Comparison of ENCODE assay signal across 7 mouse cellular contexts in genomic region chr13:51568911-51569684, GRCm38 (mm10). TPM values are rescaled to one million over a fixed set of nuclear protein-coding genes. Genes with fewer than 3 reads are reported as not detected.
DNase-seq lines count a peak whose midpoint lies in the region; ATAC-seq lines count a peak whose summit lies in the region.

Gene Shc3 (minus strand): TSS chr13:51569419.

- peak; percentile 97 for DNase-seq in brain, adult 2 months (ENCODE audit: low read depth, low spot score)
- peak; percentile 91 for DNase-seq in embryonic facial prominence, embryonic 11.5 days (ENCODE audit: low spot score)
- DNase-seq in heart, adult 8-10 months (ENCODE audit: low spot score) = peak; percentile 65
- DNase-seq in limb, embryonic 11.5 days (ENCODE audit: low spot score) = peak; percentile 78
- peak; percentile 65 for DNase-seq in testis, postnatal 14 days (ENCODE audit: low spot score)

- peak within 1 kb of the TSS; percentile 58; the same call in 1 of the 2 replicates for H3K27ac ChIP-seq in embryonic facial prominence, embryonic 11.5 days (replicated peaks; ENCODE audit: low read depth, low read length)
- H3K27ac ChIP-seq in kidney, embryonic 14.5 days (ENCODE audit: low read depth, low read length) = no peak within 1 kb of the TSS
- H3K27ac ChIP-seq in limb, embryonic 11.5 days (replicated peaks; ENCODE audit: low read depth, low read length) = no peak within 1 kb of the TSS
- peak within 1 kb of the TSS; percentile 87 for H3K27ac ChIP-seq in midbrain, embryonic 16.5 days (ENCODE audit: low read length)

- peak; percentile 84 for ATAC-seq in embryonic facial prominence, embryonic 11.5 days (replicated peaks; ENCODE audit: insufficient number of reproducible peaks, low FRiP score, low TSS enrichment, low read depth)
- peak; percentile 74 for ATAC-seq in kidney, embryonic 14.5 days (ENCODE audit: low FRiP score, low TSS enrichment)
- no peak for ATAC-seq in limb, embryonic 11.5 days (ENCODE audit: insufficient number of reproducible peaks, low FRiP score, low TSS enrichment, low read depth)
- peak; percentile 93 for ATAC-seq in midbrain, embryonic 16.5 days

- H3K4me1 ChIP-seq in embryonic facial prominence, embryonic 11.5 days (ENCODE audit: control insufficient read depth, insufficient read depth, low read length) = peaks cover 6% of the 10 kb centered on the region
- peaks cover 11% of the 10 kb centered on the region for H3K4me1 ChIP-seq in kidney, embryonic 14.5 days (ENCODE audit: control insufficient read depth, insufficient read depth, low read length)
- H3K4me1 ChIP-seq in limb, embryonic 11.5 days (ENCODE audit: control insufficient read depth, insufficient read depth, low read length) = peaks cover 6% of the 10 kb centered on the region; the same call in 1 of the 2 replicates
- peaks cover 23% of the 10 kb centered on the region for H3K4me1 ChIP-seq in midbrain, embryonic 16.5 days (ENCODE audit: control insufficient read depth, insufficient read depth, low read length)

- peak within 1 kb of the TSS; percentile 47 for H3K9ac ChIP-seq in embryonic facial prominence, embryonic 11.5 days (replicated peaks; ENCODE audit: low read length)
- peak within 1 kb of the TSS; percentile 28; the same call in 1 of the 2 replicates for H3K9ac ChIP-seq in kidney, embryonic 14.5 days (ENCODE audit: low read depth, low read length)
- peak within 1 kb of the TSS; percentile 28; the same call in 1 of the 2 replicates for H3K9ac ChIP-seq in limb, embryonic 11.5 days (ENCODE audit: low read length)
- H3K9ac ChIP-seq in midbrain, embryonic 16.5 days (ENCODE audit: low read depth, low read length) = peak within 1 kb of the TSS; percentile 67

- peak within 1 kb of the TSS; percentile 40 for H3K4me2 ChIP-seq in embryonic facial prominence, embryonic 11.5 days (ENCODE audit: low read depth, low read length)
- peak within 1 kb of the TSS; percentile 54 for H3K4me2 ChIP-seq in kidney, embryonic 14.5 days (replicated peaks; ENCODE audit: low read depth, low read length)
- H3K4me2 ChIP-seq in limb, embryonic 11.5 days (ENCODE audit: low read depth, severe bottlenecking) = peak within 1 kb of the TSS; percentile 57
- H3K4me2 ChIP-seq in midbrain, embryonic 16.5 days (ENCODE audit: low read length) = peak within 1 kb of the TSS; percentile 96

- H3K4me3 ChIP-seq in embryonic facial prominence, embryonic 11.5 days (ENCODE audit: low read depth, low read length) = peak within 1 kb of the TSS; percentile 31
- peak within 1 kb of the TSS; percentile 34 for H3K4me3 ChIP-seq in kidney, embryonic 14.5 days (ENCODE audit: low read length)
- peak within 1 kb of the TSS; percentile 31 for H3K4me3 ChIP-seq in limb, embryonic 11.5 days (ENCODE audit: low read depth, low read length)
- H3K4me3 ChIP-seq in midbrain, embryonic 16.5 days (ENCODE audit: low read depth, low read length) = peak within 1 kb of the TSS; percentile 68

- under 1% methylated on average over 36 of the region's 36 CpGs for WGBS in embryonic facial prominence, embryonic 11.5 days
- under 1% methylated on average over 36 of the region's 36 CpGs for whole genome bisulfite sequencing in kidney, embryonic 14.5 days
- under 1% methylated on average over 36 of the region's 36 CpGs for WGBS in limb, embryonic 11.5 days
- under 1% methylated on average over 36 of the region's 36 CpGs for WGBS in midbrain, embryonic 16.5 days

- no peaks in the 10 kb centered on the region for H3K36me3 ChIP-seq in embryonic facial prominence, embryonic 11.5 days (replicated peaks; ENCODE audit: control insufficient read depth, insufficient read depth, low read depth, low read length)
- H3K36me3 ChIP-seq in kidney, embryonic 14.5 days (ENCODE audit: control insufficient read depth, insufficient read depth, low read length) = no peaks in the 10 kb centered on the region
- no peaks in the 10 kb centered on the region for H3K36me3 ChIP-seq in limb, embryonic 11.5 days (ENCODE audit: control insufficient read depth, insufficient read depth, low read length)
- H3K36me3 ChIP-seq in midbrain, embryonic 16.5 days (ENCODE audit: control insufficient read depth, insufficient read depth, low read length) = no peaks in the 10 kb centered on the region

- peaks cover 35% of the 10 kb centered on the region for H3K27me3 ChIP-seq in embryonic facial prominence, embryonic 11.5 days (ENCODE audit: control insufficient read depth, insufficient read depth, low read length)
- H3K27me3 ChIP-seq in kidney, embryonic 14.5 days (ENCODE audit: control insufficient read depth, insufficient read depth, low read length) = peaks cover 59% of the 10 kb centered on the region
- peaks cover 56% of the 10 kb centered on the region for H3K27me3 ChIP-seq in limb, embryonic 11.5 days (ENCODE audit: control insufficient read depth, insufficient read depth, low read length)
- H3K27me3 ChIP-seq in midbrain, embryonic 16.5 days (ENCODE audit: control insufficient read depth, insufficient read depth, low read depth, low read length) = peaks cover 3% of the 10 kb centered on the region

- H3K9me3 ChIP-seq in embryonic facial prominence, embryonic 11.5 days (replicated peaks; ENCODE audit: control insufficient read depth, low read length) = no peaks in the 10 kb centered on the region
- H3K9me3 ChIP-seq in kidney, embryonic 14.5 days (ENCODE audit: control insufficient read depth, low read length) = no peaks in the 10 kb centered on the region
- H3K9me3 ChIP-seq in limb, embryonic 11.5 days (ENCODE audit: control insufficient read depth, low read length) = no peaks in the 10 kb centered on the region; the same call in 1 of the 2 replicates
- no peaks in the 10 kb centered on the region for H3K9me3 ChIP-seq in midbrain, embryonic 16.5 days (replicated peaks; ENCODE audit: control insufficient read depth, low read length, poor library complexity, severe bottlenecking)

RNA-seq across cellular contexts. Expression of gene Shc3, which starts in this region (rescaled TPM):
- polyA plus RNA-seq in embryonic facial prominence, embryonic 11.5 days (2014; fragmentation: Nextera tagmentation; extraction: Ambion mirVana) = 1.9 and 2.5 TPM in 2 replicates
- 1 to 10 TPM; 1.7 to 2.1 (median 1.8) TPM for total RNA-seq in heart, adult 8-10 months (2022)
- polyA plus RNA-seq in kidney, embryonic 14.5 days (2014; fragmentation: Nextera tagmentation; extraction: Ambion mirVana) = 0.11 and 0.12 TPM in 2 replicates
- 0.32 and 0.50 TPM in 2 replicates for polyA plus RNA-seq in limb, embryonic 11.5 days (2014; fragmentation: Nextera tagmentation; extraction: Ambion mirVana)
- 7.2 and 8.3 TPM in 2 replicates for polyA plus RNA-seq in midbrain, embryonic 16.5 days (2015; fragmentation: Nextera tagmentation; extraction: Ambion mirVana)

Comparison
In these comparisons a context has a peak if more than half of its experiments do, and no peak if none do; other contexts are left out.
1. Peak in ATAC-seq, H3K4me3 ChIP-seq, H3K9ac ChIP-seq and H3K4me2 ChIP-seq in kidney, embryonic 14.5 days; RNA of the gene not detected or under 1 TPM.
2. Peak in DNase-seq, H3K4me3 ChIP-seq, H3K9ac ChIP-seq and H3K4me2 ChIP-seq in limb, embryonic 11.5 days; RNA of the gene not detected or under 1 TPM.
3. H3K27ac ChIP-seq: peak in embryonic facial prominence, embryonic 11.5 days (single experiment) and midbrain, embryonic 16.5 days (single experiment); none in kidney, embryonic 14.5 days (single experiment) and limb, embryonic 11.5 days (single experiment).
4. H3K4me2 ChIP-seq: peak in every context shown above with its lines; median percentile 96 in midbrain, embryonic 16.5 days; 57 in limb, embryonic 11.5 days; 54 in kidney, embryonic 14.5 days; 40 in embryonic facial prominence, embryonic 11.5 days.
5. Peak in every context shown above with its lines, with median percentiles within 50 percentile points of each other: DNase-seq, H3K4me3 ChIP-seq and H3K9ac ChIP-seq.